Mouse (Mus musculus) retina, postnatal 1 day (tissue): ENCODE results near the gene Pld5.

ENCODE experiments used
- DNase-seq: peaks from one replicate; pipeline ENCODE4 v3.0.0-alpha.2; 2012

The Pld5 gene

GRCm38 (mm10) chr1:175943168-175943567, 331.9 kb downstream of the Pld5 start:
- DNase-seq: no peak

- no peak for DNase-seq
Measured at GRCm38 (mm10) chr1:175938731-175939130, 336.4 kb downstream of the Pld5 start.

- peak; percentile 90 for DNase-seq
Measured at GRCm38 (mm10) chr1:175936282-175936737, 338.8 kb downstream of the Pld5 start.

- DNase-seq: no peak
Measured at GRCm38 (mm10) chr1:175931391-175931790, 343.7 kb downstream of the Pld5 start.

GRCm38 (mm10) chr1:175923848-175924787, 351.0 kb downstream of the Pld5 start:
- DNase-seq: peak; percentile 72

- DNase-seq: no peak
Measured at GRCm38 (mm10) chr1:175921091-175921490, 354.0 kb downstream of the Pld5 start.

- no peak for DNase-seq
Measured at GRCm38 (mm10) chr1:175920029-175920428, 355.1 kb downstream of the Pld5 start, which contains the start of gene Gm38100. TSS of gene Gm38100 (plus strand) at chr1:175920329.

GRCm38 (mm10) chr1:175913728-175914303, 361.3 kb downstream of the Pld5 start:
- DNase-seq: no peak
